Mouse (Mus musculus): ENCODE measurements around the gene Nisch.

The Nisch gene

DNA sequence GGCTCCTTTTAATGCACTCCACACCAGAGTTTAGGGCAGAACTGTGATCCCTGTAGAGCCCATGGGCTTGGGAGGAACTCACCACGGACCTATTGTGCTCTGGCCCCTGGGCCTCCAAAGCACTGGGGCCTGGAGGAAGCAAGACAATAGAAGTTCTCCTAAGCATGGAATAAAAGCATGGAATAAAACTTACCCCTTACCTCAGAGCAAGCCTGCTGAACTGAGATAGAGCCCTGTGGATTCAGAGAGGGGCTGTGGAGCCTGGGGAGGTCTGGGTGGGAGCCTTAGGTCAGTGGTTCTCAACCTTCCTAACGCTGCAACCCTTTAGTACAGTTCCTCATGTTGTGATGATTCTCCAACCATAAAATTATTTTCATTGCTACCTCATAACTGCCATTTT is at the start of gene Nisch:
Gene Nisch, minus strand, starts transcription at position 101 of the 400 bp plus-strand sequence.
- DNase-seq: no peak

DNA sequence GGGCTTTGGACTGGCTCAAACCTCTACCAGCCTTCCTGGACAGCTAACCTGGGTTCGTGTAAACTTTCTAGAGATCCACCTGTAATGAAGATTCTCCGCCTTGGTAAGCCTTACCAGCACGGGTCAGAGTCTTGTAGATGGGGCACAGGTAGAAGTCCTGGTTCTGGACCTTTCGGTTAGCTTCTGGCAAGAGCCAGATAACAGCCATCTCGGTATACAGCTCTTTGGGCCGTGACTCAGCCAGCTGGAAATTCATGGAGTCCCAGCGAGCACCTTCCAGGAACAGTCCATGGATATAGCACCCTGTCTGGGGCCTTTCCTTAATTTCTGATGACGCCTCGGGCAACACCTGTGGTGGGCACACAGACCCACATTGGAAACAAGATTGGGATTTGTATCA is 44.2 kb upstream of the Nisch start:
- no peak for DNase-seq

DNA sequence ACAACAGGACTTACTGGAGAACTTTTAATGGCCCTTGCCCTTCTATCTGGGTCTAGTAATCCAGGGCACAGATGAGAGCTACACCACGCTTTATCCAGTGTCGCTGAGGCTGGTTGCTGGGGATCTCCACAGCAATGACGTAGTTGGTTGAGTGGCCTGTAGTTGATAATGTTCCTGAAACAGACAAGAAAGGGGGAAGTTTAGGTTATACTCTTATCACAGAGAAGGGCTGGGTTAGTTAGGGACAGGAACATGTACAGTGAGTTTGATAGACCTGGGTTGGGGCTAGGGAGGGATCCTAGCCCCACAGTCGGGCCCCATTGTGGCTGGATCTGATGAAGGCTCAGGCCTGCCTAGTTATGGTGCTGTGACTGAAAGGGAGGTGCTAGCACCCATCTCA is 43.6 kb upstream of the Nisch start:
- no peak for DNase-seq

DNA sequence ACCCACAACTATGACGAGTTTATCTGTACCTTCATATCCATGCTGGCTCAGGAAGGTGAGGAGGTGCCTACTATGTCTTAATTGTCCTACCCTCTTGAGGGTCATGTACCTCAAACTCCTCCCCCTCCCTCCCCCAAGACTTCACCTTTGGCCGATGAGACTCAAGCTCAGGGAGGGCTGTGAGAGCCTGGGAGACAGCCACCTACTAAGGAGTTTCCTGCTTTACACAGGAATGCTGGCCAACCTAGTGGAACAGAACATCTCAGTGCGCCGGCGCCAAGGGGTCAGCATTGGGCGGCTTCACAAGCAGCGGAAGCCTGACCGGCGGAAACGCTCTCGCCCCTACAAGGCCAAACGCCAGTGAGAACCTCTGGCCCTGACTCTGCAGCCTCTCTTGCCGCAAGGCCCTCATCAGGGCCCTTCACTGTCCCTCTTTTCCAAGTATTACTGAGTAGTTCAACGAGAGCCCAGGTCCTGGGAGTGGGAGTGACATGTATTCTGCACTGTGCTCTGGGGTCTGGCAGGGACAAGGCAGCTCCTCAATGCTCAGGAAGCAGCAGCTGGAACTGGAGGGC is 41.8 kb upstream of the Nisch start:
- peak in 1 of 2 experiments; percentile 29 for DNase-seq

DNA sequence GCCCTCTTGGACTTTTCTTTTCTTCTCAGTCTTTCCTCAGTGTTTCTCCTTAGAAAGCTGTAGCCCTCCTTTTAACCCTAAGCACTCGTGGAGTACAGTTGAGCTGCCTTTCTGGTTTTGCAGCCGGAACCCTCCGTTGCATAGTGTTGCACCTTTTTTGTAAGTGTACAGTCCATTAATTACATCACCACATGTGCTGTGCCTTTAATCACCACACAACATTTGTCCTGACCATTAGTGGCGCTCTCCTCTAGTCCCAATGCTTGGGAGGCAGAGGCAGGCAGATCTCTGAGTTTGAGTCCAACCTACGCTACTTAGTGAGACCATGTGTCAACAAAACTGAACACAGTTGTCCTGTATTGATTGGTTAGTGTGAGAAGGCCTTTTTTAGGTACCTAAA is 35.3 kb upstream of the Nisch start:
- DNase-seq: no peak

DNA sequence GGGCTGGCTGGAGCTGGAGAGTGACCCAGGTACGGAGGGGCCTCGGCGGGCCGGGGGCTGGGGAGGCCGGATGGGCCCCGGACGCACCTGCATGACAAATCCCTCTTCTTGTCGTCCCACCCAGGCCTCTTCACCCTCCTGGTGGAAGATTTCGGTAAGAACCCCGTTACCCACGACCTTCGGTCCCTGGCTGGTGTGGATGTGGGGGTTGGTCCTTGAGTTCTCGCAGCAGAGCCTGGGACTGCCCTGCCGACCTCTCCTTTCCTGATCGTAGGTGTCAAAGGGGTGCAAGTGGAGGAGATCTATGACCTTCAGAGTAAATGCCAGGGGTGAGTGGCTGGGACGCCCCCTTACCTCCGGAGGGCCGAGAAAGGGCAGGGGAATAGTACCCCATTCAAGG is 34.9 kb upstream of the Nisch start:
- no peak for DNase-seq

DNA sequence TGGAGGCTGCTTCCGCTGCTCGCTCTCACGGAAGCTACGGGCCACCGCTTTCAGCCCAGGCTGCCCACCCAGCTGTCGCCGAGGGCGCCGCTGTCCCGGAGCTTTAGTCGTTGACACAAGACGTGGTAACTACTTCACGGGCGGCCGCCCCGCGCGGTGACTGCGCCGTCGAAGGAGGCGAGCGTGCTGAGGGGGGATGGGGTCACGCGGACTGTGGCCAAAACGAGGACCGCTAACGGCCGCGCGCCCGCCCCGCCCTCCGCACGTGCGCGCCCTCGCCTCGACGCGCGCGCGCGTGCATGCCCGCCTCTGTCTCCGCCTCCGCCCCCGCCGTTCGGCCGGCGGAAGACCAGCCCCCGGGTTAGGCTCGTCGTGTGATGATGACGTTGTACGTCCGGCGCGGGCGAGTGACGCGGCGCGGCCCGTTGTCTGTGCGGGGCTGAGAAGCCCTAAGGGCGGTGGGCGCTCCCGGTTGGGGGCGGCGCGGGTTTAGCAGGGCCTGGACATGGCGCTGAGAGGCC is 34.4 kb upstream of the Nisch start, which contains the start of the genes Phf7 and Bap1:
Gene Phf7, minus strand, starts transcription at position 234 of the 521 bp plus-strand sequence.
Gene Bap1, plus strand, starts transcription at position 367 of the 521 bp plus-strand sequence.
- DNase-seq: peak; percentile 97 to 98

DNA sequence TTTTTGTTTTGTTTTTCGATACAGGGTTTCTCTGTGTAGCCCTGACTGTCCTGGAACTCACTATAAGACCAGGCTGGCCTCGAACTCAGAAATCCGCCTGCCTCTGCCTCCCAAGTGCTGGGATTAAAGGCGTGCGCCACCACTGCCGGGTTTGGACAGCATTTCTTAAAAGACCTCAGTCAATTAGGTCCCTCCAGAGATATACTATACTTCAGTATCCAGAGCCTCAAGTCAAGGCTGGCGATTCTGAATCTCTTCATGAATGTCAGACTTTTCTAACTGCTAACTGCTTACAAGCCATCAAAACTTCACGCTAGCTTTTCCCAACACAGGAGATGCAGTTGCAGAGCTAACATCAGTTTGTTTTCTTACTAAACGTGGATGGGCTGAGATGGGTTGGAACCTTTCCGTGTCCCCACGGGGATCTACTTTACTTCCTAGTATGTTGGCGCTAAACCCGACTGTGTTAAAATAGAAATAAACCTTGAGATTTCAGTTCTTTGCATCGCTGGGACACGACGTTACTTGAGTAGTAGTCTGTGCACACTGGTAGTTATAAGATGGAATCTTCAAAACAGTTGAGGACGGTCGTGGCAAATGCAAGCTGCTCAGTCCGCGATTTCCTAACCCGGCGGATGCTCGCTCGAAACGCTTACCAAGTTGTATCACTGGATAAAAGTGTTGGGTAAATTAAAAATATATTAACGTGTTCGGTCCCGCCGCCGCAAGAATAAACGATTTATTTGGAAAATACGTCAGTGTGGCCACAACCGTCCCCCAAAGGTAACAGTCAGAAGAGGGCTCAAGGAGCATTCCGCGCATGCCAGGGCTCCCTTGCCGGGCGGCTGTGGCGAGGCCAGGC is 33.7 kb upstream of the Nisch start:
- no peak for DNase-seq

DNA sequence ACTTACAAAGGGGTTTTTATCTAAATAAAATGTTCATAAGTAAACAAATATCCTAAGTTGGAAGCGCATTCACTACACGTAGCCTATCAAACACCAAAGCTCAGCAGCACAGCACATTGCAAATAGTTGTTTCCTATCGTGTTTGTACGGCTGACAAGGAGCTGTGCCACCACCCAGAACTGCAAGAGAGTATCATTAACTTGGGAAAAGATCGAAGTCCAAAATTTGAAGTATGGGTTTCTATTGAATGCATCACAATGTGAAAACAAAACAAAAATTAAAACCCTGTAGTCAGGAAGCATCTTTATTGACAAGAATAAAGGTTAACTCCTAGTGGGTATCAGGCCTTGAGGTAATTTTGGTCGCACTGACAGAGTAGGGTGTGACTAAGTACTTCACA is 31.6 kb upstream of the Nisch start:
- DNase-seq: no peak

DNA sequence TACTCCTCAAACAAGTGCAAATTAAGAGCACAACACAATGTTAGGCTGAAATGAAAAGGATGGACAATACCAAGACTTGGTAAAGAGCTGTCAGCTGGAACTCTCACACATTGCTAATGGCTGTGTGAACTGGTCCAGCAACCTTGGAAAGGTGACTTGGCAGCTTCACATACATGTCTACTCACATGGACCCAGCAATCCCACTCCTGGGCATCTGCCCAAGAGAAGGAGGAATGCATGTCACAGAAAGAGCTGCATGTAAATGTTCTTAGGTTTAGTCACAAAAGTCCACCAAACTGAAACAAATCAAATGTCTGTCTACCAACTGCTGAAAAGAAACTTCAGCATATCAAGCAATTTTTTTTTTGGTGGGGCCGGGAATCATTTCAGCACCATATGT is 29.2 kb upstream of the Nisch start:
- DNase-seq: no peak

DNA sequence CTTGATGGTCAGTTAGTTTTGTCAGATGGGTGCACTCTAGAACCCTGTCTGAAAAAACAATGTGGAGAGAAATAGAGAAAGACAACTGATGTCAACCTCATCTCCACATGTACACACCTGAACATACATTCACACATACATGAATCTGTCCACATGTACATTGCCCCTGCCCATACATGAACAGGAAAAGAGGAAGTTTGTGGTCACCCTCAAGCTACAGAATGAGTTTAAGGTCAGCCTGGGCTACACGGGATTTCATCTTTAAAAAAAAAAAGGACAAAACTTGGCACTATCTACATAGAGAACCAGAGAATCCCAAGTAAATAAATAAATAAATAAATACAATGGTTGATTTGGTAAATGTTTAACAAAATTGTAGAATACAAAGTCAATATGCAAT is 28.0 kb upstream of the Nisch start:
- DNase-seq: no peak

DNA sequence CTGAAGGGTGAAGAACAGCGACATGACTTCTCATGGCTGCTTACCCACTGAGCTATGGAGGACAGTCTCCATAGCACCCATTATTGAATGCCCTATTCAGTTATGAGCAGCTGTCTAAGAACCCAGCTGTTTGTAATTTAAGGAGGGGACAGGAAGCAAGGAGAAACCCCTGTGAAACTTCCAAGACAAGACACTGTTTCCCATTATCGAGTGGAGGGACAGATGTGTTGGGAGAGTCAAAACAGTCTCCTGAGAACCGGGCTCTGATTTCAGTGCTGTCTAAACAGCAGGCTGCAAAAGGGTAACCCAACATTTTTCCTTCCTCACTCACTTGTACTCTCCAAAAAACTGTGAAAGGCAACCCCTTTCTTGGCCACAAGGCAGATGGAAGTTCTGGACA is 23.8 kb upstream of the Nisch start:
- DNase-seq: no peak

DNA sequence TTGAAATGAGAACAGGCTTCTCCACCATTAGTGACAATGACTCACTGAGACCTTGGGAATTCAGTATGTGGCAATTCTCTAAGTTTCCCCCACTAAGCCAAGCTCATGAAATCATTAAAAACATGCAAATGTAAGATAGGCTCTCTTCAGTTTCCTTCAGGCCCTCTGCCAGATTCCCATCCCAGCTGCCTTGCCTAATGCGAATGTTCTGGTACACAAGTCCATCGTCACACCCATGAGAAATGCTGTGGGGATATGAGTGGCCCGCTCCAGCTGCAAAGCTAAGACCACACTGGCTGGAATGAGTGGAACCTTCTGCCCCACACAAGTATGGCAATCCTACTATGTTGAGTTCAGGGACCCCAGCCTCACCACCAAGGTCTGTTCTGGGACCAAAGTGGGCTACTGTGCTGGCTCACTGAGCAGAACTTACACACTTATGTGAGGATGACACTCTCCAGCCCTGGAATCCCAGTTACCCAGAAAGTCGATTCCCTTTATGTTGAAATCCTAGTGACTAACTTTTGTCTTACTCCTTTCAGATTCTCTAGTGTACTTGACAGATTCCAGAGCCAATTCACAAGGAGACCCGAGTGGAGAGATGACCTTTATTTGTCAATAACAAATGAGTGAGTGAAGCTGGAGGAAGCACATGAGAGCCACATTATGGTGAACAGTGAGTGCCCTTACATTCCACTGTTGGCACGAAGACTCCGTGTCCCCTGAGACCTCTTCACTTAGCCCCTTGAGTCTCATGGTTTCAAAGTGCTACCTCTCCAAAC is 20.5 kb upstream of the Nisch start:
- DNase-seq: no peak

DNA sequence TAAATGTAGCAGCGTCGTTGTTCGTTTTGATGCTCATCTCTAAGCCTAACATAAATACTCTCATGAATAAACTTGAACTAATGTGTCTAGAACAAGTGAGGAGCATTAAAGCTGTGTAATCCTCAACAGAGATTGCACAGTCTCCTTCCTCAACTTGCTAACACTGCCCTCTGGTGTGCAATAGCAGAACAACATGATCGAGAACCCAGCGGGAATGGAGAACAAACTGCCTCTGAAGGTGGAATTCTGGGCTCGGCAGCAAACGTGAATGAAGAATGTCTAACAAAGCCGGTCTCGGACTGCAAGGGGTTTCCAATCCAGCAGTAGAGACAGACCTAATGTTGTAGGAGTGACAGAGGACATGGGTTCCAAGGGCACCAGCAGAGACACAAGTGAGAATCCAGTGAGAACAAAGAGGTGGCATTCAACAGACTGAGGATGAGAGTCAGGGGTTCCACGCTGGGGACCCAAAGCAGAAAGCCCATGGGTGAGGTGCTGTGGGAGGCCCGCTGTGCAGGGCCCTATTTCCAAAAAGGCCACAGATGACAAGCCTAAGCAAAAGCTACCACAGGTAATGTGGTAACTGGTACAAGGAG is 17.3 kb upstream of the Nisch start:
- DNase-seq: peak; percentile 90

DNA sequence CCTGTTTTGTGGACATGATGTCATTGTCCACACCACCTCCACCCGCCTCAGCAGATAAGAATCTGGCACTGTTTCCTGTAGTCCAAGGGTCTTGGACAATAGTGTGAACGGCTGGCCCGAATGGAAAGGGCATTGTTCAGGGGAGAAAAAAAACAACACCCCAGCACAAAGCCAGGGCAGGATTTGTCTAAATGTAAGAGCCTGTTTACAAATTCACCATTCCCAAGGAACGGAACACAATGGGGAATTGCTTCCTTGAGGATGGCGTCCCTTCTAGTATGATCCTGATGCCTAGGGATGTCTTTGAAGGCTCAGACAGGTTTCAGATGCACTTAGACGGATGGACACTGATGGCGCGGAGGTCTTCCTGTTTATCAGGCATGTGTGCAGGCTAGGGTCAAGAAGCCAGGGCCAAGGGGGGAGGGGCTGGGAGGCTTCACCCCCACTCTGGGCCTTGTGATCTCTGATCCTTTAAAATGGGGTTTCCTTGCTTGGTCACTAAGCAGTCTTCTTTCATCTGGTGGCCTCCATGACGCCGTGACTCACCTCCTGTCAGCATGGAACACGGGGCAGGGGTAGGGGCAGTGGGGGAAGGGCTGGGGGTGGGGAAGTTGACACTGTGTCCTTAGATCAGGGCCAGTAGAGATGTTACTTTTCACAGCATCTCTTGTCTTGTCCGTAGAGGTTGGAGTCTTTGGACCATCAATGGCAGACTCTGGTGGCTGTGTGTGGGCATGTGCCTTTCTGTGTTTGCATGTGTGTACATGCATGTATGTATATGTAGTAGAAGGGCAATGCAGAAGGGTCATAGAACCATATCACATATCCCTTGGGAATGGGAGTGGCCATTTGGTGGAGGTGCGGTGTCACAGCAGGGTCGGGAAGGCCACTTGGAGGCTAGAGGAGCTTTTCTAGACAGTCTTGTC is 16.6 kb upstream of the Nisch start:
- DNase-seq: peak in 1 of 2 experiments; percentile 46

DNA sequence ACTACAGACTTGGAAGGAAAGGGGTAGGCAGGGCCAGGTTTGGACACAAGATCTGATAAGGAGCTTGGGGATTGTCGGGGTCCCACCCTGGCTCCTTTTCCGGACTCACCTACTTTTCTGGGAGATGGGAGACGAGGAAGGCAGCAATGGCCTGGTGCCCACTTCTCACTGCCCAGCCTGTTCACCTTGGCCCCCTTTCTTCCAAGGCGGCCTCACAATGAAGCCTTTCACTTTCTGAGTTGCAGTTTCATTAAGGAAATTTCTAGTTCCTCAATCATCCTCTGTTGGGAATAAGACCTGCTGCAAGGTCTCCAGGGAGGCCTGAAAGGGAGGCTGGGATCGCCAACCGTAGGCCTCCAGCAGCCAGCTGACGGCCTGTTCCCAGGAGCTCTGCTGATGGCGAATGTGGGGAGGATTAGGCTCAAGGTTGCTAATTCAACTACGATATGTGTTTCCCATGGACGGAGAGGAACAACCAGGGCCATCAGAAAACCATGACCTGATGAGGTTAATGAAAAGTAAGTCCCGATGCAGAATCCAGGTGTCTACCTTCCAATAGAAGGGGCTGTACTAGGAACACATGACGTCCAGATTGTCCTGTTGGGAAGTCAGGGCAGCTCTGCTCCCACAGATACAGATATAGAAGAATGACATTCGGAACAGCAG is 15.8 kb upstream of the Nisch start:
- no peak for DNase-seq

DNA sequence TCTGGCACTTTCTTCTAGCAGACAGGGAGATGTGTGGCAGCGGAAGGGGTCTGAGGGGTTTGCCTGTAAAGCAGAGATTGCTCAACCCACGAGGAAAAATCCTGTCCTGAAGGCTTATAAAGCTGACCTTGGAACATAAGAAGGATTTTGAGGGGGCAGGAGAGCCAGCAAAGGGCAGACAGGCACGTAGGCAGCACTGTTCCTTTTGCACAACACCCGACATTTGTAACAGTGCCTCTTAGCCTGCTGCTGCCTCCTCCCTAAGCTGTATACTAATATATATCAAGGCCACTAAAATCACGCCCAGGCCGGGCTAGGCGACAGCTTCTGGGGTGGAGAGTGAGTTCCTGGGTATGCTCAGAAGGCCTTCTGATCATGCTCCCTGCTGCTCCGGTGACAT is 13.7 kb upstream of the Nisch start:
- DNase-seq: no peak

DNA sequence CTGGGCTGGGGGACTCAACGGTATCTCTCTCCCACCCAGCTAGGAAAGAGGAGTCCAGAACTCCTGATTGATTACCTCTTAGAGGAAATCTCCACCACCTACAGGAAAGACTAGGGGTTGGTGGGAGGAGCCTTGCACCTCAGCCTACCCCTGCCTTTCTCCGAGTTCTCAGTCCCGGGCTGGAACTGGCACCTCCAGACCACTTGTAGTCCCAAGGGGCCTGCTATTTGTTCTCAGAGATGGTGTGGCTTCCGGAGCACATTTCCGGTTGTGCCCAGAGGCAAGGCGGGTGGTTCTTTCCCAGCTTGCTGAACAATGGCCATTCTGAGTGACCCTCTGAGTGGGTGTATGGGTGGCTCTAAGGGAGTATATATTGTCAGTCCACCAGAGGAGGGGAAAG is 11.5 kb upstream of the Nisch start:
- peak in 1 of 2 experiments; percentile 45 for DNase-seq

DNA sequence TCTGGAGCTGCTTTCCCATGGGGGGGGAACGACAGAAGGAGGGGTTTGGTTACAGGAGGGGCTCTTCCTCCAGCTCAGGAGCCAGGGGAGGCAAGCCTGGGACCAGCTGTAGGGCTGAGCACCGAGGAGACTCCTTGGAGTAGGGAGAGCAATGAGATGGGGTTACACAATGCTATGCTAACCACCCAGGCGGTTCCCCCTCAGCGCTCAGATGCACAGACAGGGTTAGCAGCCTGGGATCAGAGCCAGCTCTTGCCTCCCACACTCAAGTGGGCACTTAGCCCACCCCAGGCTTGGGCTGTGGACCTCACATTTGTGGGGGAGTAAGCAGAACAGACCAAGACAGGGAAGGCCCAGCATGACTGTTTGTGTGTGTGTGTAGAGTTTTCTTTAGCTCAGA is 10.2 kb upstream of the Nisch start:
- DNase-seq: peak; percentile 78 to 85

DNA sequence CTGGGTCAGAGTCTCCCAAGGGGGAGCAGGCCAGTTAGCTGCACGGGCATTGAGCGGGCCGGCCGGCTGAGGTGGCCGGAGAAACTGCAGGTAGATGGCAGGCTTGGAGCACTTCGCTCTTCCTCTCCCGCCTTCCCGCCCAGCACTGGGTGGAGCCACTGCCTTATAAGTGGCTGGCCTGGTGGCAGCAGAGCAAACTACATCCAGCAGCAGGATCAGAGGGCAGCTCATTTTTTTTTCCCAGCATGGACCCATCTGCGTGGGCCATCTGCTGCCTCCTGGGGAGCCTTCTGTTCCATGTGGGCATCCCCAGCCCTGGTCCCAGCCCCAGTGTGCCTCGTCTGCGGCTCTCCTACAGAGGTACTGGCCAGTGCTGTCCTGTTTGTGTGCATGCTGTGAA is 920 bp upstream of the Nisch start, which contains the start of gene Sema3g:
Gene Sema3g, plus strand, starts transcription at position 195 of the 400 bp plus-strand sequence.
- DNase-seq: peak; percentile 83 to 91

Data from kidney, postnatal 4 days (tissue).